Mouse (Mus musculus): ENCODE data around the gene Mfap1b.

Gene Mfap1b

GRCm38 (mm10) chr2:121423166-121423565 lies 50.7 kb downstream of the Mfap1b start:
- DNase-seq: no peak

GRCm38 (mm10) chr2:121418476-121418875 lies 55.4 kb downstream of the Mfap1b start:
- no peak for DNase-seq

GRCm38 (mm10) chr2:121416356-121416755 lies 57.5 kb downstream of the Mfap1b start:
- DNase-seq: no peak

- no peak for DNase-seq
Observed at GRCm38 (mm10) chr2:121415591-121415990, 58.3 kb downstream of the Mfap1b start.

- DNase-seq: no peak
Observed at GRCm38 (mm10) chr2:121415103-121415502, 58.8 kb downstream of the Mfap1b start.

GRCm38 (mm10) chr2:121414139-121414685 lies 59.7 kb downstream of the Mfap1b start:
- DNase-seq: peak; percentile 37 to 66

- peak; percentile 95 to 99 for DNase-seq
Observed at GRCm38 (mm10) chr2:121413387-121414042, 60.4 kb downstream of the Mfap1b start, which contains the start of the genes Pdia3 and Catsper2. Gene Pdia3, plus strand, starts transcription at chr2:121413775. Gene Catsper2, minus strand, starts transcription at chr2:121413792.

- DNase-seq: no peak
Observed at GRCm38 (mm10) chr2:121412843-121413386, 61.0 kb downstream of the Mfap1b start.

Measured in kidney, postnatal 25 days (tissue).